Mouse (Mus musculus): Measurements from ENCODE around the gene Fam19a2.
A peak's percentile ranks its signal among the peaks of the same experiment; 100 is the strongest.

The Fam19a2 gene

DNA sequence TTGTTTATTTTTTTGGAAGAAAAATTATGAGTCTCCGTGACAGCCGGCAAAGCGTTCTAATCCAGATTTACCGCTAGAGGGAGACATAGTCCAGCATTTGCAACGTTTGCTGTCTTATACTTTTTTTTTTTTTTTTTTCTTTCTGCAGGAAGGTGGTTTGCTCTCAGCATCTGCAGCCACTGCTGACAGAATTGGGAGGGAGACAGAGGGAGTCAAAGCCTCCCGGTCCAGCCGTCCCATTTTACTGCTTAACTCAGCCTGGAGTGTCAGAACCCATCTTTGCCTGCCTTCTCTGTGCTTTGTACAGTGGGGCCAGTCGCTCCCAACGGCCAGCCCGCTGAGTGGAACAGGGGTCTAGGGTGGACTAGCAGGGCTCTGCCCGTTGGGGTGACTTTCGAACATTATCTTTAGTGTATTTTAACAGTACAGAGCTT lies at the start of gene Fam19a2:
TSS of gene Fam19a2 (plus strand) at position 121 of the 434 bp plus-strand sequence.
- peak; percentile 26 for DNase-seq

GRCm38 (mm10) chr10:123222785-123223184 lies 41.0 kb upstream of the Fam19a2 start:
- no peak for DNase-seq

GRCm38 (mm10) chr10:123229420-123229819 lies 34.4 kb upstream of the Fam19a2 start:
- DNase-seq, result no peak

DNA sequence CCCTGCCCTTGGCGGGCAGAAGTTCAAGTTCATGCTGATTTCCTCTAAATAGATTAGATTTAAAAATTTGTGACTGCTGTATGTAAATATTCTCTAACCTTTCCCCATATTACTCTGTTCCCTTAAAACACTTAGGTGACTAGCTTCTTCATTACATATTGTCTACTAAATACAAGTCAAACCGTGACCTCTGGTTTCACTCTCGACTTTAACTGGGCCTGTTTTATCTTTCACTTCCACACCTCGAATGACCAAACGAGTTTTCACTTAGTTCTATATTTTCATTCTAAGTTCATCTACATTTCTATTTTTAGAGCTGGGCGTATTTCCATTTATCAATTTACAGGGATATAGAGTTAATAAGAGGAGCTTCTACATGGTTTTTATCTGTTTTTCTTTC lies 15.7 kb upstream of the Fam19a2 start:
- DNase-seq, result no peak

DNA sequence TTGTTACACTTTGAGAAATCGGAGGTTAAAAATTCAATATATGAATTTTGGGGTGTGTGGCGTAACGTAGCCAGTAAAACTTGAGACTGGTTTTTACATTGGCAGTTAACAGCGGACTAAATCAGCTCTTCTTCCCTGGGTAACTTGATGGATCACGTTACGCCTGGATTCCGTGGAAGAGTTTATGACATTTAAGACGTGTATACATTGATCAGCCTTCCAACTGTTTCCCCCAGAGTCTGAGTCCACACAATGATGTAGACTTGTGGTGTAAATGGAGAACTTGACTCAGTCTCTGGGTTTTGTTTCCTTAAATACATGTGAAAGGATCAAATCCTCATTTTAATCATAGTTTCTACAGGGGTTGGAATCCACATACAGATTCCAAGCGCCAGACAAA lies 11.9 kb upstream of the Fam19a2 start:
- no peak for DNase-seq

DNA sequence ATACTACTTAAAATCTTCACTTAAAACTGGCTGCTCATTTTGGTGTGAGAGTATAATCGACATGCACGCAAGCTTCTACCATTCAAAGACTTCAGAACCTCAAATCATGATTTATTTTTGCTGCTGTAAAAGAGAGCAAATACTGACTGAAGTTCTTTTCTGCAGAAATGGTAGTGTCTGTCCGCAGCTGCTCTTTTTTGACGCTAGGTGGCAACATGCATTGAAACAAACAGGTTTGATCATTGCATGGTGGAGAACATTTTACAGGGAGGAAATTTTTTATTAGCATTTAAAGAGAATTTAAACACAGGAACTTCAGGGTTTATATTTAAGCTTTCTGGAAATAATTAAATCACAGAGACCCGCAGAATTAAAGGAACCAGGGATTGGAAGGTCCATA lies 9.5 kb upstream of the Fam19a2 start:
- DNase-seq, result no peak

DNA sequence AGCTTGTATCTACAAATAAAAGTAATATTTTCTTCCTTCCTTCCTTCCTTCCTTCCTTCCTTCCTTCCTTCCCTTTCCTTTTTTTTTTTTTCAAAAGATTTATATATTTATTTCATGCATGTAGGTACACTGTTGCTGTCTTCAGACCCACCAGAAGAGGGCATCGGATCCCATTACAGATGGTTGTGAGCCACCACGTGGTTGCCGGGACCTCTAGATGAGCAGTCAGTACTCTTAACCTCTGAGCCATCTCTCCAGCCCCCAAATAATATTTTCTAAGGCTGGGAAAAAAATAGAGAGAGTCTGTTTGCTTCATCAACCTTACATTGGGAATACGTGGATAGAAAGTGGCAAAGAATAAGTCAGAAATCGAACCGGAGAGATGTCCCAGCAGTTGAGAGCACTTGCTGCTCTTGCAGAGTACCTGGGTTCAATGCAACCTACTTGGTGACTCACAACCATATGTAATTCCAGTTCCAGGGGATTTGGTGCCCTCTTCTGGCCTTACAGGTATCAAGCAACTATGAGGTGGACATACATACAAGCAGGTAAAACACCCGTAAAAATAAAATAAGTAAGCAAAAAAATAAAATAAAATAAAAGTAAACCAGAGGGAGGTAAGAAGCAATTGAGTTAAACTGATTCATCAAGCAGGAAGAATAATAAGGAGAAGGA lies 8.0 kb upstream of the Fam19a2 start:
- DNase-seq, result no peak

DNA sequence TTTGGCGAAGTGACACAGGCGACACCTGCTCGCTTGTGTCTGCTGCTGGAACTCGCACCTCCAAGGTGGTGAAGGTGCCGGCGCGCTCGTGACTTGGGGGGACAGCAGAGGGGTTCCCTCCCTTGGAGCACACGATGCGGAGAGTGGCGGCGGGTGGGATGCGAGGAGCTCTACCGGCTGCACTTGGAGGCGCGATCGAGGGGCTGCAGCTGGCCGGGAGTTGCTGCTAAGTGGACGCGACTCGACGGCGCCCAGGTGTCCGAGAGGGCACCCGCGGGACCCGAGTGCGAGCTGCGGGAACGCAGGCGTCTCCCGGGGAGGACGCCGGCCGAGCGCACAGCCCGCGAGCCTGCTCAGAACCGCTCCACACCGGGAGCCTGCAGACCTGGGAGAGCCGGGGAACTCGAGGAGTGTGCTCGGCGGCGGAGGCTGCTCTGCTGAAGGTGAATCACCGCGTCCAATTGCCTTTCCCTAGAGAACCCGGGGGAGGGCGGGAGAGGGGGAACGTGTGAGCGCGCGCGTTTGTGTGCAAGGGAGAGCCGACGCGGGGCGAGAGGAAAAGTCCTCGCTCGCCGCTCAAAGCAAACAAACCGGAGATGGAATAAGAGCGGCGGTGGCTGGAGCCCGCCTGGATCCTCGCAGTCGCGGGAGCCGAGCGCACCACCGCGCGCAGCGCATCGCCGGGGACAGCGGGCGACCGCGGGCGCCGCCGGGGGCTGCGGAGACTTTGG lies 830 bp downstream of the Fam19a2 start:
- DNase-seq, result peak; percentile 25

- DNase-seq, result no peak
Measured at GRCm38 (mm10) chr10:123265241-123265790, 1.5 kb downstream of the Fam19a2 start.

GRCm38 (mm10) chr10:123268568-123268967 lies 4.8 kb downstream of the Fam19a2 start:
- DNase-seq, result no peak

- DNase-seq, result no peak
Measured at GRCm38 (mm10) chr10:123274554-123274953, 10.8 kb downstream of the Fam19a2 start.

- DNase-seq, result no peak
Measured at GRCm38 (mm10) chr10:123307300-123307699, 43.5 kb downstream of the Fam19a2 start.

DNA sequence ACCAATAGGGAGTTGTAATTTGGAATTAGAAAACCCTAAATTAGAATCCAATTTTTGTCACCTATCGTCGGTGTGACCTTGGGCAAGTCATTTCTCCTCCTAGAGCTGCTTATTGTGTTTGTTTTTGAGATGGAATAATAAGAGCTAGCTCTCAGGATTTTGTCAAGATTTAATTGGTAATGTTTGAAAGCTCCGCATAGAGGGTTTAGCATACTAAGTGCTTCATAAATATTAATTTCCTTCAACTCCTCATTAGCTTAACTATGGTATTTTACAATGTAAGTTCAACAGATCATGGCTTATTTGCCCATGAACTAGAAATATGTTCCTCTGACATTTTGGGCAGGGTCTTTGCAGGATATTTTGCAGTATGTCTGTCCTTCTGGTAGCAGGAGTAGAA lies 62.5 kb downstream of the Fam19a2 start:
- no peak for DNase-seq

- no peak for DNase-seq
Measured at GRCm38 (mm10) chr10:123341280-123341679, 77.5 kb downstream of the Fam19a2 start.

- peak; percentile 10 for DNase-seq
Measured at GRCm38 (mm10) chr10:123342591-123343236, 78.9 kb downstream of the Fam19a2 start.

DNA sequence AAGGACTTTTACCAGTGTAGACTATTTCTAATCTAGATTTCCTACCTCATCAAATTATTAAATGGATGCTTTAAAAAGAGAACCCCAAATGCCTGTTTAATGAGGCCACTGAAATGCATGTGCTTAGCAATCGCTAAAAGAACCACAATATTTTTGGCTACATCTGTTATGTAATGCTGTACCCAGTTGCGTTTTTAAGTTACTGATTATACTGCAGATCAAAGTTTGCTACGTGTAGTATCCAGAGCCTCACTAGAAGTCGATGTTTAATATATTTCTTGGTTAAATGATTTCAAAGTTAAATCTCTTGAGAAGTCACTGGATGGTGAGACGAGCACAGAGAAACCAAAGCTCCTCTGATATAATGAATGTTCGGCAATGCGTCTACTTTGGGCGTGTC lies 82.5 kb downstream of the Fam19a2 start:
- DNase-seq, result no peak

GRCm38 (mm10) chr10:123353667-123354066 lies 89.9 kb downstream of the Fam19a2 start:
- DNase-seq, result no peak

DNA sequence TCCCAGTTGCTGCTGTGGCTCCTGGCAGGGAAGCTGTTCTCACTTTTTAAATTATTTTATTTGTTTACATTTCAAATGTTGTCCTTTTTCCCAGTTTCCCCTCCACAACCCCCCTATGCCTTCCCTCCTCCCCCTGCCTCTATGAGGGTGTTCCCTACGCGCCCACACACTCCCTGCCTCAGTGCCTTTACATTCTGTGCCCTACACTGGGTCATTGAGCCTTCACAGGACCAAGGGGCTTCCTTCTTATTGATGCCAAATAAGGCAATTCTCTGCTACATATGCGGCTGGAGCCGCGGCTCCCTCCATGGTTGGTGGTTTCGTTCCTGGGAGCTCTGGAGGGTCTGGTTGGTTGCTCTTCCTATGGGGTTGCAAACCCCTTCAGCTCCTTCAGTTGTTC lies 93.2 kb downstream of the Fam19a2 start:
- no peak for DNase-seq

GRCm38 (mm10) chr10:123360492-123360891 lies 96.7 kb downstream of the Fam19a2 start:
- DNase-seq, result no peak

- no peak for DNase-seq
Measured at GRCm38 (mm10) chr10:123364628-123365027, 100.8 kb downstream of the Fam19a2 start.

DNA sequence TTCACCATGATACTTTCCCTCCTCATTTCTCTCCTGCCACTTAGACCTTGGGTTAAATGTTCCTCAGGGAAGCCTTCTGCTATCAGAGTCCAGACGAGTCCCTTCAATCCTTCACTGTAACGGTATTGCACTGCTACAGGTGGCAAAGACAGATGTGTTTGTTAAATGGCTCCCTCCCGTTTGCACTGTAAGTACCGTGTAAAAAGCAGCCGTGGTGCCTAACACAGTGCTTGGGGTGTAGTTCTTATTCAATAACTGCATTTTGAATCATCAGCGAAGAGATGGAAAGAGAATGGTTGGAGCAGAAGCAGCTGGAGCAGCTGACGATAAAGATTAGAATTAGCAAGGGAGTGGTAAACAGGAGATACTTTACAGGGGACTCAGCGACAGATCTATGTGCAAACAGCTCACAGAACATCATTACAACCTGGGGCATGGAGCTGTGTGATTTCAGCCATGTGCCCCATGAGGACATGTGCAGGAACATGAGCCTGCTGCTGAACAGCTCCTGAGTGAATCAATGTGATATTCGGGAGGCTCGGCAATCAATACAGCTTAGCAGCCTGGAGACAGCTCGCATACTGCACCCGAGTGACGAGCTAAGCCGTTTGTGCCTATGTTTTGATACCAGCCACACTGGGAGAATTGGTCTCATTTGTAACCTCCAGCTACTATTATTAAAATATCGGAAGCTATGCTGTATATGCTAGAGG lies 103.5 kb downstream of the Fam19a2 start:
- no peak for DNase-seq

DNA sequence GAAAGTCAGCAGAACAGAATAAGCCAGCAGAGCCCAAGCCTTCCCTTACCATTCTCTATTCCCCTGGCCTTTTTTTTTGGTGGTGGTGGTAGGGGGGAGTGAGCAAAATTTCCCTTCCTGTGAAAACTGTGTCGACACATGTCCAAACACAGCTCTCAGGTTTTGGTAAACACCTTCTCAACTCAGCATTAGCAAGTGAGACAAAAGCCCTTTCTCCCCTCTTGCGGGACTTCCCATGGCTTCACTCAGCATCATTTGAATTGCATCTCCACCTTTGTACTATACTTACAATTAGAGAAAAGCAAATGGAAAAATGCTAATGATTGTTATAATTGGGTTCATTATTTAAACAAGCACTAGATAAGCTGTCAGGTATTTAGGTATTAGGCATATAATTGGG lies 119.5 kb downstream of the Fam19a2 start:
- DNase-seq, result no peak

- DNase-seq, result no peak
Measured at GRCm38 (mm10) chr10:123385641-123386040, 121.8 kb downstream of the Fam19a2 start.

All from kidney, adult 18-20 months (tissue).